Mouse (Mus musculus) Patski (cell line): ENCODE measurements at regions not wholly inside any gene's neighbourhood (a gene's known extent, or its start where the extent isn't known, plus 50 kb on each side); places are given as distances from the start of the nearest gene placed in this dataset.

Source experiments
- ATAC-seq: fragments of 100-300 bp; one replicate; pipeline ENCODE4 v1.8.0; 2021
- CTCF ChIA-PET: fragments of 350-600 bp; sonication (Branson Sonifier 250); formaldehyde crosslinking; loops from one replicate; lab custom pipeline; 2022; ENCODE audit warnings: inconsistent platforms; lab: Charles Lee
- POLR2A ChIA-PET: fragments of 350-600 bp; sonication (Branson Sonifier 250); formaldehyde crosslinking; loops from one replicate; lab custom pipeline; 2022; ENCODE audit warnings: antibody characterized with exemption, inconsistent platforms; lab: Charles Lee
- DNase-seq: peaks from one replicate; pipeline ENCODE4 v3.0.0-alpha.2; 2011; ENCODE audit warnings: low read depth, low spot score
- H3K27me3 ChIP-seq: fragments of 371-371 bp; one replicate; pipeline ENCODE4 v1.5.1; 2021
- CTCF ChIP-seq: fragments of 100-300 bp; IDR thresholded peaks from one replicate; pipeline ENCODE4 v1.5.1; 2021
- in situ Hi-C: fragments of 300-500 bp; cut with MboI; formaldehyde crosslinking; loops from 3 replicates; pipeline ENCODE4 v1.11.1; 2018; ENCODE audit warnings: low pct_unique_long_range_greater_than_20kb, mixed read lengths

DNA sequence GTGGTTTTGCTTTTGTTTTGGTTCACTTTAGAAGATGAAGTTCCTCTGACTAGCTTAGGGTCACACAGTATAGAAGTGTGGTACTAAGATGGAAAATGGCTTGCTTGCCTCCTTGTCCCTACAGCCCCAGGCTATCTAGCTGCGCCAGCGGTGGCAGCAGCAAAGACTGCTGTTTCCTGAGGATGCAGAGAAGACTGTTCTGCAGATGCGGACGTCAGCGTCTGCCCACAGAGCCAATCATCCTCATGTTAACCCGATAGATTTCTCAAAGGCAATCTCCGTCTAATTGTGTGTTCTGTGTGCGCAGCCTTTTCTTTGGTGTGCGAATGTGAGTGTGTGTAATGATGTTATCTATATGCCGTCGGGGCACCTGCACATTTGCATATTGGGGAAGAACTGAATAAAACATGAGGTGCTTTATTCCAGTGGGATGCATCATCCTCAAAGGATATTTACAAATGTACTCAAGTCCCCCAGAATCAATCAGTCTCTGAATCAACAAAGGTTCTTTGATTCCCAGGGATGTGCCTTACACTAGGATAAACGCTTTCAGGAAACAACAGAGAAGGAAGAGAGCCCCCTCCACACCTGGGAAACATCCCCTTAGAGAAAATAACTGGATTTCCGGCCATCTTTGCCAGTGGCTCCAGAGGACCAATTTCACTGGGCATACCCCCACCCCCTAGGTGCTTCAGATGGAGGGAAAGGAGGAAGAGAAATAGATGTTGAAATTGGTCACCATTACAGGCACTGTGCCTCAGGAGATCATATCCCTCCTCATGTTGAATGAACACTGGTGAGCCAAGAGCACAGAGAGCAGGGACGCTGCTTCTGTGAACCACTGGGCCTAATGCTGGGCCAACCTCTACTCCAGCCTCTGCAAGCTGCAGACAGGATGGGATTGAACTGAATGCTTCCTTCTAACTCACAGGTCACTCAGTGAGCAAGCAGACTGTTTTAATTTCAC, 409.7 kb upstream of the Plxna2 start:
- in situ Hi-C loops: no loop called here
- peaks cover 23% of the 10 kb centered on the region for H3K27me3 ChIP-seq
- no peak for TF ChIP-seq CTCF
- ChIA-PET CTCF (no interaction called here), POLR2A (interaction anchor here (0.6 to 0.7 kb wide), 2 partner anchors 16 to 748 kb away, joined by 3 to 4 read pairs; no protein-coding TSS in a partner anchor)
- ATAC-seq: no peak
- DNase-seq: no peak

DNA sequence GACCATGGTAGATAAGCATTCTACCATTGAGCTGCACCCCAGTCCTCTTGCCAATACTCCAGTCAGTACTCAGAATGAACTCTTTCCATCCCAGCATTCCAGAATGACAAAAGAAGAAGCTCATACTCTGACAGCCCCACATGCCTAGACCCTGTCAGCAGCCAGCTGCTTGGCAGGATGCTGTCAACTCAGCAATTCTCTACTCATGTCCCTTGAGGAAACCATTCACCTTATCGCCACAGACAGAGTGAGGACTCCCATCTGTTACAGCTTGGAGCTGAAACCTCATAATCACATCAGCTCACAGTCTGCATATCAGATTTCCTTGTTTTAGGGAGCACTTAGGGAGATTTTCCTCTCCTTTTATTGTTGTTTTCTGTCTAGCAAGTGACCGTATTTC, 420.5 kb upstream of the Plxna2 start:
- CTCF ChIA-PET: interaction anchor here (0.7 to 0.9 kb wide), 2 partner anchors 9 to 233 kb away, joined by 3 read pairs; no protein-coding TSS in a partner anchor
- peaks cover 17% of the 10 kb centered on the region for H3K27me3 ChIP-seq
- TF ChIP-seq CTCF: no peak
- POLR2A ChIA-PET: no interaction called here
- ATAC-seq: no peak
- no peak for DNase-seq
- in situ Hi-C loops: no loop called here

DNA sequence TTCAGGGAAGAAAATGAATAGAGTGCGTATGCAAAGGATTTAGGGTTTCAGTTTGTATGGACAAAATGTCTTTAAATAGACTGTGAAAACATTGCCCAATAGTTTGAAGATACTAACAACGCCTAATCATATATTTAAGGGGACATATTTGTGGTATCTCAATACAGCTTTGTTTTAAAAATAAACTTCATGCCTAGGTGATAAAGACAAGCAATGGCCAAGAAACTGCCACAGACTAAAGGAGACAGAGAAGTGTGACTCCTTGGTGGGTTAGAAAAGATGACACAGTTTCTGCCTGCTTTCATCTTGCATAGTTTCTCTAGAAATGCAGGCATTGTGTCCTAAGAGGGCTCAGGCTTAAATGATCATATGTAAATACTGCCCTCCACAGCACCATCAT, 435.7 kb upstream of the Plxna2 start:
- ATAC-seq (no peak), DNase-seq (no peak)
- ChIA-PET POLR2A (no interaction called here), CTCF (no interaction called here)
- no peak for TF ChIP-seq CTCF
- no peaks in the 10 kb centered on the region for H3K27me3 ChIP-seq
- in situ Hi-C loops: no loop called here

DNA sequence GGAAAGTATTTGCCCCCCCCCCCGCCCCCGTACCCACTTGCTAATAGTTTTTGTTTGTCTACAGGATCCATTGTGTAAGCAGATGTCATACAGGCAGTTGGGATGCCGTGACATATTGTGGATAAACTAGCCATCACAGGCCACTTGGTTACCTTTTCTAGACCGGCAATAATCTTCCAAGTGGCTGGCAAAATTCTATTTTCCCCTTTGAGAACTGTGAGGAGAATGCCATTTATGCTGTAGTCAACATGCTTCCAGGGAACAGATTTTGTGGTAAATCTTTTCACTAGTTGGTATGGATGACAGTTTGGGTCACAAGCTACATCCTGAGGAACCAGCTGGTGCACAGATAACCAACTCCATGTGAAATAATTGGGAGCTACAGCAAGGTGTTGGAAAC, 456.5 kb upstream of the Plxna2 start:
- TF ChIP-seq CTCF: no peak
- in situ Hi-C loops: no loop called here
- ChIA-PET CTCF (no interaction called here), POLR2A (no interaction called here)
- DNase-seq: no peak
- ATAC-seq: no peak
- H3K27me3 ChIP-seq: peaks cover 27% of the 10 kb centered on the region

GRCm38 (mm10) chr1:194160761-194161461, 457.1 kb upstream of the Plxna2 start:
- ChIA-PET CTCF (no interaction called here), POLR2A (no interaction called here)
- no peak for DNase-seq
- ATAC-seq: no peak
- peaks cover 29% of the 10 kb centered on the region for H3K27me3 ChIP-seq
- TF ChIP-seq CTCF: no peak
- in situ Hi-C loops: no loop called here

GRCm38 (mm10) chr1:194157268-194157667, 460.8 kb upstream of the Plxna2 start:
- no peak for TF ChIP-seq CTCF
- ATAC-seq (no peak), DNase-seq (no peak)
- ChIA-PET CTCF (interaction anchor here (1.1 kb wide), 1 partner anchor 66 kb away, joined by 4 read pairs; no protein-coding TSS in a partner anchor), POLR2A (no interaction called here)
- H3K27me3 ChIP-seq: peaks cover 29% of the 10 kb centered on the region
- in situ Hi-C loops: no loop called here

GRCm38 (mm10) chr1:194148416-194149364, 469.3 kb upstream of the Plxna2 start:
- DNase-seq (no peak), ATAC-seq (no peak)
- no peak for TF ChIP-seq CTCF
- POLR2A ChIA-PET: no interaction called here
- in situ Hi-C loops: no loop called here
- peaks cover 46% of the 10 kb centered on the region for H3K27me3 ChIP-seq
- CTCF ChIA-PET: no interaction called here

DNA sequence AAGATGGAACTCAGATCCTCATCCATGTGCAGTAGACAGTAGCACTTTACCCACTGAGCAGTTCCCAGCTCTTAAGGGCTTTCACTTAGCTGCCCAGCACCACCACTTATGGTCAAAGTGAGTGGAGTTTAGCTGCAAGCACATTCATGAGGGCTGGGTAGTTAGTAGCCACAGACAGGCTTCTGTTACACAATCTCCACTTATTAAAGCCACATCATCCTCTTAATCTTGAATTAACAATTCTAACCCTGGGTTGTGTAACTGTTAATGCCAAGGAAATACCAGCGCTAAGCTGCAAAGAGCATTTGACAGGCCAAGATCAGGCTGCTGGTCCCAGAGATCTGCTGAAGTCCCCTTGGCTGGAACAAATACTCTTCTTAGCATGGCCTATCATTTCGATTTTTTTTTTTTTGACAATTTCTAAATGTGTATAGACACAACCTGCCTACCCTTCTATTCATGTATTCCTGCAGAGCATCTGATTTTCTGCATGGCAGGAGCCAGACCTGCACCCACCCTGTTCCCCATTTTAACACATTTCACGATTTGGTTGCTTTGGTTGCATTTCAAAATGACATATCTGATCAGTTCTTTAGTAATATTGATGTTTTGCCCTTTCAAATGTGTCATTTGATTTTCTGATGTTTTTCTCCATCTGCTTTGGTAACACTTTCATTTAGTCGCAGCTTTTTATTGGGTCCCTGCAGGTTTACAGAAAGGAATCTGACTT, 500.2 kb upstream of the Plxna2 start:
- TF ChIP-seq CTCF: no peak
- DNase-seq: no peak
- ATAC-seq: peak; percentile 8
- in situ Hi-C loops: no loop called here
- peaks cover 16% of the 10 kb centered on the region for H3K27me3 ChIP-seq
- POLR2A ChIA-PET: interaction anchor here (0.6 to 1.2 kb wide), 2 partner anchors 250 to 286 kb away, joined by 3 read pairs; no protein-coding TSS in a partner anchor
- CTCF ChIA-PET: no interaction called here

DNA sequence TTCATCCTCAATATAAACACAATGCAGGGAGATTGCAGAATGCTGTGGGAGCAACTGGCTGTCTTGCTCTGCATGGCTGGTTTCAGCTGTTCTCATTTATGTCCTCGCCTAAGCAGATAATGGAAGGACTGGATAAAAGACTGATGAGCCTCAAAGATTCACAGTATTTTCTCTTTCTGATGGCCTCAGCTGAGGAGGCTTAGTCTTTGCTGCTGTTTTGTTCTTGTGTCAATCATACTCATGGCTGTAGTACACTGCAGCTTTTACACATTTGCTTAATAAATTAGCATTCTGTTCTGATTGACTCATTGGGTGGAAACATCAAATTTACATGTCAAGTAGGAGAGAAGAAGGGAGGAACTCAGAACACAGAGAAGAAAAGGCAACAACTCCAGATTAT, 503.6 kb upstream of the Plxna2 start:
- no peak for ATAC-seq
- no peak for DNase-seq
- in situ Hi-C loops: no loop called here
- ChIA-PET POLR2A (no interaction called here), CTCF (no interaction called here)
- peaks cover 3% of the 10 kb centered on the region for H3K27me3 ChIP-seq
- no peak for TF ChIP-seq CTCF
